Comparison of ENCODE assay signal across 8 mouse cellular contexts in genomic region chr10:74920853-74921567, GRCm38 (mm10). TPM values are rescaled to one million over a fixed set of nuclear protein-coding genes. Genes with fewer than 3 reads are reported as not detected.
DNase-seq lines count a peak whose midpoint lies in the region; ATAC-seq and TF ChIP-seq lines count a peak whose summit lies in the region.

No protein-coding gene starts in this region.

- H3K27me3 ChIP-seq in embryonic facial prominence, embryonic 14.5 days (replicated peaks; ENCODE audit: control insufficient read depth, insufficient read depth, low read length) = no peaks in the 10 kb centered on the region
- H3K27me3 ChIP-seq in hindbrain, embryonic 12.5 days = 0 out of 2 replicates have a peak, but pooled peaks cover 3% of the 10 kb centered on the region
- no peaks in the 10 kb centered on the region for H3K27me3 ChIP-seq in myocyte (ENCODE audit: control insufficient read depth, insufficient read depth, insufficient read length)

- no peak overlapping the region for H3K4me2 ChIP-seq in embryonic facial prominence, embryonic 14.5 days (ENCODE audit: low read depth, low read length)
- H3K4me2 ChIP-seq in hindbrain, embryonic 12.5 days (replicated peaks) = no peak overlapping the region
- no peak overlapping the region for H3K4me2 ChIP-seq in myocyte (ENCODE audit: low read depth)

- H3K27ac ChIP-seq in embryonic facial prominence, embryonic 14.5 days (replicated peaks; ENCODE audit: low read depth, low read length) = no peak overlapping the region
- H3K27ac ChIP-seq in hindbrain, embryonic 12.5 days = no peak overlapping the region

- intact Hi-C loops in left cerebral cortex, postnatal 4 days (cut with DNase I) = no loop called here

- H3K9me3 ChIP-seq in embryonic facial prominence, embryonic 14.5 days (ENCODE audit: control insufficient read depth, low read length) = no peaks in the 10 kb centered on the region
- H3K9me3 ChIP-seq in hindbrain, embryonic 12.5 days (replicated peaks) = no peaks in the 10 kb centered on the region

- H3K36me3 ChIP-seq in embryonic facial prominence, embryonic 14.5 days (ENCODE audit: control insufficient read depth, insufficient read depth, low read length) = no peaks in the 10 kb centered on the region
- no peaks in the 10 kb centered on the region for H3K36me3 ChIP-seq in hindbrain, embryonic 12.5 days
- H3K36me3 ChIP-seq in myocyte (ENCODE audit: control insufficient read depth, insufficient read depth) = no peaks in the 10 kb centered on the region

- H3ac ChIP-seq in myocyte (ENCODE audit: control insufficient read depth, insufficient read length) = no peak overlapping the region

- ATAC-seq in embryonic facial prominence, embryonic 14.5 days (ENCODE audit: low read depth) = peak; percentile 76
- peak; percentile 51 for ATAC-seq in hindbrain, embryonic 12.5 days (ENCODE audit: low FRiP score)

- H3K4me1 ChIP-seq in embryonic facial prominence, embryonic 14.5 days (ENCODE audit: control insufficient read depth, insufficient read depth, low read length) = no peaks in the 10 kb centered on the region
- peaks cover 7% of the 10 kb centered on the region for H3K4me1 ChIP-seq in hindbrain, embryonic 12.5 days

- H3K9ac ChIP-seq in embryonic facial prominence, embryonic 14.5 days (ENCODE audit: low read depth, low read length) = no peak overlapping the region
- H3K9ac ChIP-seq in hindbrain, embryonic 12.5 days = no peak overlapping the region

- peak; percentile 67 to 71 for DNase-seq in cerebellum, postnatal 10 days
- no peak for DNase-seq in cerebellum, postnatal 36 days
- peak; percentile 72 for DNase-seq in ES-CJ7 (ENCODE audit: low read depth, low spot score)
- DNase-seq in embryonic facial prominence, embryonic 14.5 days (ENCODE audit: low spot score) = peak; percentile 86
- DNase-seq in left cerebral cortex, postnatal 4 days = peak; percentile 64
- peak; percentile 35 to 50 for DNase-seq in thymus, adult 18-20 months

- 42% methylated on average over 17 of the region's 17 CpGs for WGBS in embryonic facial prominence, embryonic 14.5 days
- 44% methylated on average over 17 of the region's 17 CpGs for WGBS in hindbrain, embryonic 12.5 days

- no peaks in the 10 kb centered on the region for H3K79me2 ChIP-seq in myocyte (ENCODE audit: control insufficient read depth, insufficient read depth)

- TF ChIP-seq POLR2A in myocyte (IDR thresholded peaks at IDR 0.05; ENCODE audit: insufficient read length, low read depth) = no peak

- H3K4me3 ChIP-seq in embryonic facial prominence, embryonic 14.5 days (ENCODE audit: low read depth, low read length) = no peak overlapping the region
- H3K4me3 ChIP-seq in hindbrain, embryonic 12.5 days = no peak overlapping the region
- no peak overlapping the region for H3K4me3 ChIP-seq in myocyte

TF ChIP-seq in myocyte, 11 proteins besides CTCF, POLR2A, EP300 and RAD21:
- no peak for TF ChIP-seq MYOG (IDR thresholded peaks at IDR 0.05; ENCODE audit: control insufficient read depth in 1 of 3, insufficient read depth in 1 of 3, insufficient read length in 2 of 3, low read depth in 2 of 3)
- no peak for TF ChIP-seq TCF3 (IDR thresholded peaks at IDR 0.05; ENCODE audit: insufficient read length, low read depth)
- no peak for TF ChIP-seq USF1 (IDR thresholded peaks at IDR 0.05; ENCODE audit: low read depth)
- peak in 2 of 3 experiments; percentile 1 to 39 for TF ChIP-seq MYOD1 (IDR thresholded peaks at IDR 0.05; ENCODE audit: control insufficient read depth in 1 of 3, insufficient read length in 2 of 3, low read depth in 2 of 3)
- TF ChIP-seq CEBPB (IDR thresholded peaks at IDR 0.05; ENCODE audit: insufficient read depth, poor library complexity, severe bottlenecking) = no peak
- TF ChIP-seq TCF12 (IDR thresholded peaks at IDR 0.05; ENCODE audit: insufficient read depth, poor library complexity, severe bottlenecking) = no peak
- no peak for TF ChIP-seq REST (IDR thresholded peaks at IDR 0.05; ENCODE audit: insufficient read depth, insufficient read length)
- no peak for TF ChIP-seq POLR2AphosphoS2 (IDR thresholded peaks at IDR 0.05; ENCODE audit: insufficient read length, low read depth)
- no peak for TF ChIP-seq E2F4 (IDR thresholded peaks at IDR 0.05; ENCODE audit: insufficient read depth)
- TF ChIP-seq MAX (IDR thresholded peaks at IDR 0.05; ENCODE audit: low read depth) = no peak
- peak; percentile 14 for TF ChIP-seq SRF (IDR thresholded peaks at IDR 0.05; ENCODE audit: control insufficient read depth, insufficient read length, low read depth)

RNA-seq across cellular contexts. Expression of gene Gnaz, which starts 46.0 kb away (rescaled TPM):
- polyA plus RNA-seq in embryonic facial prominence, embryonic 14.5 days (2014; fragmentation: Nextera tagmentation; extraction: Ambion mirVana) = 3.8 and 4.2 TPM in 2 replicates
- 26.5 and 27.9 TPM in 2 replicates for polyA plus RNA-seq in hindbrain, embryonic 12.5 days (2016; fragmentation: Nextera tagmentation; extraction: Ambion mirVana)
- 100 to 1,000 TPM; 134 to 150 TPM for total RNA-seq in left cerebral cortex, postnatal 4 days (2021)
- 0.54 TPM for polyA plus RNA-seq in myocyte (2012; fragmentation: generic; extraction: Trizol)

Comparison
In these comparisons a context has a peak if more than half of its experiments do, and no peak if none do; other contexts are left out.
1. DNase-seq: peak in cerebellum, postnatal 10 days (2 of 2), ES-CJ7 (single experiment), embryonic facial prominence, embryonic 14.5 days (single experiment), left cerebral cortex, postnatal 4 days (single experiment) and thymus, adult 18-20 months (2 of 2); none in cerebellum, postnatal 36 days (0 of 2).